Mouse (Mus musculus): ENCODE results near the gene Mc1r.
"Not testable (repeated sequence)": the region's sequence is repeated elsewhere in the genome, so short reads cannot be mapped to it uniquely, and the experiment has no call there.

Mc1r gene

DNA sequence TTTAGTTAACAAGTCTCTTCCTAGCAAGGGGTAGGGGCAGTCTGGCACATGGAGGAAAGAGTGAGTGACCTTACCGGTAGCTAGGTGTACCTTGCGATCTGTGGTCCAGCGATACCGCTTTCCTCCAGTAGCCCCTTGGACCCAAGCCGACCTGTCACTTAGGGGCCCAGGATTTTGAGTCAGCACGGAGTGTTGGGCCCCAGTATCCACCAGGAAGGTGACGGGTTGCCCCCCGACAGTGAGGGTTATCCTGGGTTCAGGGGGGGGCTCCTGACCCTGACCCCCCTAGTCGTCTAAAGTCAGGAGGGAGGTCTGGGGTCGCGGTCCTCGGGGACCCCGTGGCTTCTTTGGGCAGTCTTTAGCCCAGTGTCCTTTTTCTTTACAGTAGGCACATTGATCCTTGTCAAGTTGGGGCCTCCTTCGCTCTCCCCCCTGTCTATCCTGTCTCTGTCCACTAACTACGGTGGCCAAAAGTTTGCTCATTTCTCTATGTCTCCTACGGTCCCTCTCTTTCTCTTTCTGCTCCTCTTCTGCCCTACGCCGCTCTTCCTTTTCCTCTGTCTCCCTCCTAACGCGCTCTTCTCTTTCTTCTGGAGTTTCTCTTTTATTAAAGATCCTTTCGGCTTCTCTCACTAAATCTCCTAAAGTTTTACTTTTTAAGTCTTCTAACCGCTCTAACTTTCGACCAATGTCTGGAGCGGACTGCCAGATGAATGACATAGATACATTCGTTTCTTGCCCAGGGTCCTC, 24.9 kb downstream of the Mc1r start:
- no peak for DNase-seq (ENCODE audit: low spot score)

DNA sequence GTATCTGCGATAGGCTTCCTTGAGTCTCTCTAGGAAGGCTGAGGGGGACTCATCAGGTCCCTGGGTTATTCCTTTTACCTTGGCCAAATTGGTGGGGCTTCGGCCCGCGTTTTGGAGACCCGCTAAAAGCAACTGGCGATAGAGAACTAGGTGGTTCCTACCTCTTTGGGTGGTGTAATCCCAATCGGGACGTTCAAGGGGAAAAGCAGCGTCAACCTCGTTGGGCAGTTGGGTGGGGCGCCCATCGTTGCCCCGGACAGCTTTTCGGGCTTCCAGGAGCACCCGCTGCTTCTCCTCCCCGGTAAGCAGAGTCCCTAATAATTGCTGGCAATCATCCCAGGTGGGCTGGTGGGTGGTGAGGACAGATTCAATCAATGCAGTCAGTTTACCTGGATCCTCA, 25.5 kb downstream of the Mc1r start:
- DNase-seq (ENCODE audit: low spot score) = no peak

DNA sequence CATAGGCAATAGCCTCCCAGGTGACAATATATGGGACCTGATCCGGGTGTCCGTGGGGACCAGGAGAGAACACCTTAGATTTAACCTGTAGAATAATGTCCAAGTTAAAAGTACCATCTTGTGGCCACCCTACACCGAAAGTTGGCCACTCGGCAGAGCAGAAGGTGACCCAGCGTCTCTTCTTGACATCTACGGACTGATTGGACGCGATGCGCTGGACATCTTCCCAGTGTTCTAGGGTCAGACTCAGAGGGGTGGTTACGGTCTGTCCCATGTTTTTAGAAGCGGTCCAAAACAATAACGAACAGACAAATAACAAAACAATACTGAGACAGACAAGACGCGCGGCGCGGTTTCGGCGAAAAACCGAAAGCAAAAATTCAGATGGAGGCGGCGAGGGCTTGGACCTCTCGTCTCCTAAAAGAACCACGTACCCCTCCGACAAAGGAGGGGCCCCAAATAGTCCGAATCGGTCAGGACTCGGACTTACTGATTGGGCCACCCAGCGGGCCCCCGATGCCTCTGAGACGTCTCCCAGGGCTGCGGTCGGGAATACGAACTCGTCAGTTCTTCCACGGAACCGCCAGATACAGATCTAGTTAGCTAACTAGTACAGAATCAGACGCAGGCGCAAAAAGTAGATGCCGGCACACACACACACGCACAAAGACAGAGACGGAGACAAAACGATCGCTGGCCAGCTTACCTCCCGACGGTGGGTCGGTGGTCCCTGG, 26.5 kb downstream of the Mc1r start:
- DNase-seq (ENCODE audit: low spot score) = not testable (repeated sequence)

GRCm38 (mm10) chr8:123441788-123442187, 34.9 kb downstream of the Mc1r start:
- DNase-seq (ENCODE audit: low spot score) = no peak

- DNase-seq (ENCODE audit: low spot score) = no peak
These were observed 35.4 kb downstream of the Mc1r start for GRCm38 (mm10) chr8:123442351-123442750.

GRCm38 (mm10) chr8:123442871-123443575, 36.1 kb downstream of the Mc1r start:
- DNase-seq (ENCODE audit: low spot score) = peak; percentile 95

- DNase-seq (ENCODE audit: low spot score) = no peak
These were observed 36.6 kb downstream of the Mc1r start for GRCm38 (mm10) chr8:123443576-123443921.

DNA sequence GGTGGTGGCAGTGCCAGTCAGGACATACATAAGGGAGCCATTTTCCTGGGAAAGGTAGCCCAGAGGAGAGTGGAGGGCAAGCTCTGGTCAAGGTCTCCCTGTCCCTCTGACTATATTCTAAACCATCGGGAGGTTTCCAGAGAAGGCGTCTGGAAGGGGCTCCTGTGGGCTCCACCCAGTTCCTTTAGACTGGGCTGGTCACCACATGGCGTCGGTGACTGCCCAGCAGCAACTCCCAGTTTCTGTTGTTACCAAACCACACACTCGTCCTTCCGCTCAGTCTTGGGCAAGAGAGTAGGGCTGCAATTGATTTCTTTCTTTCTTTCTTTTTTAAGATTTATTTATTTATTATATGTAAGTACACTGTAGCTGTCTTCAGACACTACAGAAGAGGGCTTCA, 37.2 kb downstream of the Mc1r start:
- no peak for DNase-seq (ENCODE audit: low spot score)

DNA sequence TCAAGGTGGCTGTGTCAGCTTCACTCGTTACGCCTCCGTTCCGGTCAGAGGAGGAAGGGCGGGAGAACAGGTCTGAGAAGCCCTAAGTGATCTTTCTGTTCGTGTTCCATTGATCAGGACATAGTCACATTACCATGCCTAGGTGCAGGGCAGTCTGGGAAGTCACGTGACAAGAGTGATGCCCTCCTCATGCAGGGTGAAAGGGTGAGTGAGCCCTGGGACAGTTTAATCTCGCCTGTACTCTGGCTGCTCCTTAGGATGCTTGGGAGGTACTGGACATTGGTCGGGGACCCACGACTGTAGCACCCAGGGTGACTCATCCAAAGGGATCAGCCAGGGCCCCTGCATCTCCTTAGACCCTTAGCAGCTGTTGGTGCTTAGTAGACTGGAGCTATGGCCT, 39.1 kb downstream of the Mc1r start:
- DNase-seq (ENCODE audit: low spot score) = no peak

DNA sequence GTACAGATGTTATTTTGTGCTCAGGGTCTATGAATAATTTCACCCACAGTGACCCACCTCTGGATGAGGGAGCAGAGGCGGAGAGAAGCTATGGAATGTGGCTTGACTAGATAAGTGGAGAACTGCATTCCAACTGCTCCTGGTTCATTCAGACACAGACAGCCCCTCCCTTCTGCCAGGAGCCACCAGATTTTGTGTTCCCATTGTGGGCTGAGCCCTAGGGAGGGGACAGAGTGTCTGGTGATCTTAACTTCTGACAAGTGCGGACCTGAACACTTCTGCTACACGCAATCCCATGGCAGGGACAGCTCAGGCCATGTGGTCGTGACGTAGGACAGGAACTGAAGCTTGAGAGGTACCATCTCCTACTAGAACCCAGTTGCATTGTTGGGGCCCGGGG, 39.9 kb downstream of the Mc1r start:
- DNase-seq (ENCODE audit: low spot score) = no peak

DNA sequence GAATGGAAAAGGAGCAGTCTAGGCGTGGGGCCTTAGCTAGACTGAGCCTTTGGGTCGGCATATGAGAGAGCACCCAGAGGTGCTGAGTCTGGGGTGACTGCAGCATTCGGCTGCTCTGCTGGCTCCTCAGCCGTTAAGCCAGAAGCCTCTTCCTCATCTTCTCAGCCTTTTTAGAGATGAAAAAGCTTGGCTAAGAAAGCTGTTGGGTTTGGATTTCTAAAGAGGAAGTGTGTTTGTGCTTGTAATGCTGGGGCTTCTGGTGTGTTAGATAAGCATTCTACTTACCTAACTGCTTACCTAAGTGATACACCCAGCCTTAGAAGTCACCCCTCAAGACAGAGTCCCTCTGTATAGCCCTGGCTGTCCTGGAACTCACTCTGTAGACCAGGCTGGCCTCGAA, 43.9 kb downstream of the Mc1r start:
- DNase-seq (ENCODE audit: low spot score) = no peak

GRCm38 (mm10) chr8:123451747-123452146, 44.8 kb downstream of the Mc1r start:
- DNase-seq (ENCODE audit: low spot score) = not testable (repeated sequence)

GRCm38 (mm10) chr8:123452149-123452548, 45.2 kb downstream of the Mc1r start:
- no peak for DNase-seq (ENCODE audit: low spot score)

DNA sequence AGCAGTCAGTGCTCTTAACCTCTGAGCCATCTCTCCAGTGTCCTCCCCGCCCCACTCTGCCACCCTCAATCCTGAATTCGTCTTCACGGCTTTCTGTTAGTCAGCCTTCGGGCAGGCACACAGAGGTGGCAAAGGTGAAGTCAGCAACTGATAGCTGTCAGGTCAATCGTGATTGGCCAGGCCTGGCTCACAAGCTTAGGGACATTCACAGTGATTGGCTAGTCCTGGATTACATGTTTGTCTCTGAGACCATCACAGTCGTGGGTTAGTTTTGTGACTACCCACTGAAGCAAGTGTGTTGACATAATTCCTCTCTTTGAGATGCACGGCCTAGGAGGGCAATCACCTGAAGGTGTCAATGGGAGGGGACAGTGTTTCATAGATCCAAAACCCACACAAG, 46.4 kb downstream of the Mc1r start:
- no peak for DNase-seq (ENCODE audit: low spot score)

GRCm38 (mm10) chr8:123453951-123454350, 47.0 kb downstream of the Mc1r start:
- no peak for DNase-seq (ENCODE audit: low spot score)

GRCm38 (mm10) chr8:123454559-123454958, 47.7 kb downstream of the Mc1r start:
- no peak for DNase-seq (ENCODE audit: low spot score)

Data from retina, embryonic 14.5 days (tissue).